Mouse (Mus musculus) cerebellum, postnatal 4 days (tissue): ENCODE results near the gene Pum1.
A peak's percentile ranks its signal among the peaks of the same experiment; 100 is the strongest.

ENCODE experiments used
- DNase-seq, 2 experiments: peaks; one replicate each; pipeline ENCODE4 v3.0.0; 2022; ENCODE audit warnings: low spot score in 2 of 2, mixed read lengths in 1 of 2

The Pum1 gene

GRCm38 (mm10) chr4:130791811-130792375, 128.8 kb downstream of the Pum1 start:
- no peak for DNase-seq

DNA sequence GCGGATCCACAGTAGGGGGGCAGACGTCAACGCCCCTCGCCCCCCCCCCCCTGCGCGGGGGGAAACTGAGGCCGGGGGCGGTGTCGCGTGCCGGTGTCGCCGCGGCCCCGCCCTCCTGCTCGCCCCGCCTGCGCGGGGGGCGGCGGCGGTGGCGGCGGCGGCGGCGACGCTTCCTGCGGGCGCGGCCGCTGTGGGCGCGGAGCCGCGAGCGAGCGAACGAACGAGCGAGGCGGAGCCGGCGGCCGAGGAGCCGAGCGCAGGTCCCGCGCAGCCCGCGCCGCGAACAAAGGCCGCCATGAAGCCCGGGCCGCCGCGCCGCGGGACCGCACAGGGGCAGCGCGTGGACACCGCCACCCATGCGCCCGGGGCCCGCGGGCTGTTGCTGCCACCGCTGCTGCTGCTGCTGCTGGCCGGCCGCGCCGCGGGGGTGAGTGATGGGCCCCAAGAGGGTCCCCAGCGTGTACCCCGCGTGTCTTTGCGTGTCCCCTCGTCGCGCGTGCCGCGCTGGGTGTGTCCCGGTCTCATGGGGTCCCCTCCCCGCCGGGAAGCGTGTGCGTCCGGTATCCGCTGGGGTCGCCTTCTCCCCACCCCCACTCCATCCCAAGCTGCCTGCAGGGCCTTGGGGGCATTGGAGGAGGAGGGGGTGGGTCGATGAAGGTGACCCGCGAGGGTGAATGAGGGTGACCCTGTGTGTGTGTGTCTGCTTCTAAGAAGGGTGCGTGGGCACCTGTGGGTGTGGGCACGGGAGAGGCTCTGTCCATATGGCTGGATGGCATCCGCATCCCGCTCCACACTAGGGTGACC, 129.5 kb downstream of the Pum1 start, which contains the start of gene Sdc3:
Gene Sdc3 (plus strand): TSS at position 162 of the 804 bp plus-strand sequence.
- DNase-seq = no peak

GRCm38 (mm10) chr4:130793180-130793501, 130.0 kb downstream of the Pum1 start:
- DNase-seq = no peak

GRCm38 (mm10) chr4:130794771-130795170, 131.7 kb downstream of the Pum1 start:
- no peak for DNase-seq

DNA sequence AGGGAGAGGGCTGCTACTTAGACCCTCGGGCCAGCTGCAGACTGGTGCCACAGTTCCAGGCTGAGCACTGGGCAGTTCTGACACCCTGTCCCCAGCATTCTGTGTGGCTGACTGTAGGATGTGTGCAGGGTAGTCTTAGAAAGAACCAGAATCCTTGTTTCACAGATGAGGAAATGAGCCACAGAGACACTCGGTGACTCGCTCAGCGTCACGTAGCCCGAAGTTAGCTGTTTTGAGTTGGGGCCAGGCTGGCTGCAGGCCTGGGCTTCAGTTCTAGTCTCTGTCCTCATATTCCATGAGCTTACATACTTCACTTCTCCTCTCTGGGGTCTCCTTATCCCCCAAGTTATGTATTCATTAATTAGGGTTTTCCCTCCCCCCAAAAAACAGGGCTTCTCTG, 132.8 kb downstream of the Pum1 start:
- DNase-seq = no peak

- DNase-seq = no peak
Observed at GRCm38 (mm10) chr4:130797201-130798051, 134.3 kb downstream of the Pum1 start.

- no peak for DNase-seq
Observed at GRCm38 (mm10) chr4:130798416-130798815, 135.3 kb downstream of the Pum1 start.

GRCm38 (mm10) chr4:130799118-130799517, 136.0 kb downstream of the Pum1 start:
- peak in 1 of 2 experiments; percentile 73 for DNase-seq

GRCm38 (mm10) chr4:130799582-130799981, 136.5 kb downstream of the Pum1 start:
- no peak for DNase-seq

DNA sequence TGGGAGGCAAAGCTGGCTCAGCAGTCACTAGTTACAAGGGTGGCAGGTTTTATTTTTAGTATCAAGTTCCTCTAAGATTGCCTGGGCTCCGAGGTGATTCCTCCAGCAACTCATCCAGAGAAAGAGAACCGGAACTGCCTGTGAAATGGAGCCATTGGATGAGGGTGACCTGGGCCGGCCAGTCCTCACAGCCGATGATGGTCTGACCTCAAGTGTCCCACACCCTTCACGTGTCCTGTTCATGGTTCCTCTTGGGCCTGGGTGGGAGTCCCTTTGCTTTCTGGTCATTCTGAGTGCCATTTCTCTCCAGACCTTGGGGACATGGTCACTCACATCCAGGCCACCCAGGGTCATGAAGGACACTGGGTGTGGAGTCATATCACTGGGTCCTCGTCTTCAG, 137.0 kb downstream of the Pum1 start:
- no peak for DNase-seq

DNA sequence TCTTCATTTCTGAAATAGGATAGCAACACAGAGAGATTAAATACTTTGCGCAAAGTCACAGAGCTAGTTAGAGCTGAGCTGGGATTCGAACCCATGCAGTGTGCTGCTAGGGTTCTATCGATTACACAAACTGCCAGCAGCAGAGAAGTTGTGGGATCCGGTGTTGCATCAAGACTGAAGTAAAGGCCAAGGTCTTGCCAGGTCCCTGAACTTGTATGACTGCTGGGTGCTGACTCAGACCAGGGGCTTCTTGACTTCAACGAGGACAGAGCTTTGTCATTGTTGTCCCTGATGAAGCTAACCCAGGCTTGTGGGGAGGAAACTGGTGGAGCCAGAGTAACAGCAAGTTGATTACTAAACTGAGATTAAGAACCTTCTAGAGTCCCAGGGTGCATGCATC, 138.1 kb downstream of the Pum1 start:
- no peak for DNase-seq

- DNase-seq = no peak
Observed at GRCm38 (mm10) chr4:130801624-130802329, 138.7 kb downstream of the Pum1 start.

GRCm38 (mm10) chr4:130803591-130803990, 140.5 kb downstream of the Pum1 start:
- no peak for DNase-seq

GRCm38 (mm10) chr4:130804292-130804691, 141.2 kb downstream of the Pum1 start:
- peak in 1 of 2 experiments; percentile 60 for DNase-seq

DNA sequence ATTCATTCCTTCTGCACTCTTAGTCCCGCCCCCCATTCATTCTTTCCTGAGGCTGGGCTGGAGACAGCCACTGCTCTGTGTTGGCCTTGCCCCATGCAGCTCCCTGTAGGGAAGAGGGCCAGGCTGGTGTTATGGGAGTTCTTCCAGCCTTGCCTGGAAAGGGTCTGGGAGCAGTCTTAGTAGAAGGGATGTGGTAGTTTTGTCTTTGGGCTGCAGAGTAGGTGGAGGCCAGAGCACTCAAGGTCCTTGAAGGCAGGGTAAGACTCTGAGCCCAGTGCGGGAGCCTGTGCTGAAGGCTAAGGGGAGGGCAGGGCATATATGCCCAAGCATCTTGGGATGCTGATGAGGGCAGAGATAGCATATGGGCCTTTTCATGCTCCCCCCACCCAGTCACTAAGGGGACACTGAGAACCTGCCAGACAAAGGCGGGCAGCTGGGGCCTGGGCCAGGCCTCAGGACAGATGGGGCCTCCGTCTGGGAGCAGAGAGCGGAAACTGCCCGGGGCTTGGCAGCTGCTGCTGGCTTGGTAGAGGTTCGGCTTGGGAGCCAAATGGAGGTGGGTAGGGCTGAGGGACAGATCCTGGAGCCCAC, 141.7 kb downstream of the Pum1 start:
- peak; percentile 70 to 91 for DNase-seq

DNA sequence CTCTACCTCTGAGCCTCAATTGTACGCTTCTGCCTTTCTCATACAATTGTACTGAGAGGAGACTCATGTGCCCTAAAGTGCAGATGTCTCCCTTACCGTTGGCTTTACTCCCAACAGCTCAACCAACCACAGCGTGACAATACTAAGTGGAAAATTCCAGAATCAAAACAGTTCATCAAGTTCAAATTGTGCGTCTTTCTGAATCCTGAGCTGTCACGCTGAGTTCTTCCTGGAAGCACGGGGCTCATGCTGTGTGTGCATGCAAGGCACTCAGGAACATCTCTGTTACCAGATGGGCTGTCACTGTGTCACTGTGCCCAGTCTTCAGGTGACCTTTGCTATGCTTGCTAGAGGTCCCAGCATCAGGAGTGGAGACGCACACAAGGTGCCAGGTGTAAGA, 142.6 kb downstream of the Pum1 start:
- no peak for DNase-seq

DNA sequence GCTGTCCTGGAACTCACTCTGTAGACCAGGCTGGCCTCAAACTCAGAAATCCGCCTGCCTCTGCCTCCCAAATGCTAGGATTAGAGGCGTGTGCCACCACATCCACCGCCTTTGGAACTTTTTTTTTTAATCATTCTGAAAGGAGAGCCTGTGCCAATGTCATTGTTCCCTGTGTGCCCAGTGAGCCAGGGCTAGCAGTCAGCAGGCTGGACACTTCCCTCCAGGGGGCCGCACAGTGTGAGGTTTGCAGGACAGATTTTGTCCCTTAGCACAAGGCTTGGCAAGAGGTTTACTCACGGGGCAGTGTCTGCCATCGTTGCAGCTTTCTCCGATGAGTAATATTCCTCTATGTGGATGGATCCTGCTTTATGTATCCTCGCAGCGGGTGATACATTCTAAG, 143.6 kb downstream of the Pum1 start:
- no peak for DNase-seq

DNA sequence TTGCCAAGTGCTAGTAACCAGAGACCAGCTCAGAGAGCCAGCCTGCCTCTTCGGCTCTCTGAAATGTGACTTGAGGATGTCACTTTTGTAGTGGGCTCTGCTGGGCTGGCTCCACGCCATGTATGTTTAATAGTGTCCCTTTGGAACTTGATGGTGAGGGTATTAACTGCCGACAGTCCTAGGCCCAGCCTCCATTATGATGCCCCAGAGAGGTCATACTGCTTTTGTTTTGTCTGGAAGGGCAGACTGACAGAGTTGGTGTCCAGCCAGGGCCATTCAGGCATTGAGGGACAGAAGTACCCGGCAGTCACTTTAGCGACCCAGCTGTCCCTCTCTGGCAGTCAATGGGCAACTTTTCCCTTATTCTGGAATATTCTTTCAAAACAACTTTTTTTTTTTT, 146.7 kb downstream of the Pum1 start:
- DNase-seq = peak in 1 of 2 experiments; percentile 60

DNA sequence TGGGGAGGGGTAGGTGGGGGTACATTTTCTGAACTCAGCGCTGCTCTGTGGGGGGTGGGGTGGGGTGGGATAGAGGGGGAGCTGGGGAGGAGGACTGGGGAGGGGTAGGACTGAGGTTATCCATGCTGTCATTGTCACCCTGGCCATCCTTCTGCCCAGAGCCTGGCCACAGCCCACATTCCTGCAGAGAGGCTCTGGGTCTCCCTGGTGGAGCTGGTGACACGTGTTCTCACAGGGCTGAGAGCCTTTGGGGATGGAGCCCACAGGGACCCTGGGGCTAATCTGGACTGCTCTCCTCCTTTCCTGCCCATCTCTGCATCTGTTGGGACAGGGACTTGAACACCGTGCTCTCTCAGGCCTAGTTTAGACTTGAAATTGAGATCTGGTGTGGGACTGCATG, 147.7 kb downstream of the Pum1 start:
- no peak for DNase-seq

DNA sequence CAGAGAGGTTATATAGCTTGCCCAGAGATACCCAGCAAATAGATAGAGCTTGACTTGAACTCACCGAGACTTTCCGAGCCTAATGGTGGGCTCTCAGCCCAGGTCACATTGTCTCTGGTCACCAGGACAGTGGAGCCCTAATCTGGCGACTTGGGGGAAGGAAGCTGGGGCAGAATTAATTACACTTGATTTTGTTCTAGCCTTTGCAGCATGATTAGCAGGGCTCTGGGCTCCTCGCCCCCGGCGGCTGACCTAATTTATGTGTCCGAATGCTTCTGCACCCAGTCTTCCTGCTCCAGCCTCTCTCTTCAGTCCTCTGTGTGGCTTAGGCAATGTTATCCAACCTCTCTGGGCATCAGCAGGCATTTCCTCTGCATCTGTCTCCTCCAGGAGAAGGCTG, 148.3 kb downstream of the Pum1 start:
- no peak for DNase-seq

GRCm38 (mm10) chr4:130813958-130814357, 150.8 kb downstream of the Pum1 start:
- DNase-seq = no peak
